Mouse (Mus musculus): ENCODE data around the gene Pth2. TPM values are rescaled to one million over a fixed set of nuclear protein-coding genes. Genes with fewer than 3 reads are reported as not detected.

Gene Pth2
- total RNA-seq, 2 experiments from 2014 or later, result not detected

- intact Hi-C loops (cut with DNase I; ENCODE audit: low total_unique reads), result no loop called here
- no peak for DNase-seq
These were observed 44.0 kb downstream of the Pth2 start for GRCm38 (mm10) chr7:45224826-45225225.

GRCm38 (mm10) chr7:45226421-45226820 is 45.6 kb downstream of the Pth2 start:
- intact Hi-C loops (cut with DNase I; ENCODE audit: low total_unique reads), result no loop called here
- no peak for DNase-seq

GRCm38 (mm10) chr7:45228548-45228947 is 47.8 kb downstream of the Pth2 start:
- no peak for DNase-seq
- intact Hi-C loops (cut with DNase I; ENCODE audit: low total_unique reads), result no loop called here

GRCm38 (mm10) chr7:45229046-45229445 is 48.3 kb downstream of the Pth2 start:
- intact Hi-C loops (cut with DNase I; ENCODE audit: low total_unique reads), result no loop called here
- DNase-seq, result no peak

- intact Hi-C loops (cut with DNase I; ENCODE audit: low total_unique reads), result no loop called here
- DNase-seq, result no peak
These were observed 48.8 kb downstream of the Pth2 start for GRCm38 (mm10) chr7:45229459-45230203.

GRCm38 (mm10) chr7:45231192-45231591 is 50.4 kb downstream of the Pth2 start:
- DNase-seq, result no peak
- intact Hi-C loops (cut with DNase I; ENCODE audit: low total_unique reads), result no loop called here

Small RNA genes lying within 50 kb of the gene (microRNA-seq; reads per million reads assigned to microRNA genes)
- gene Mir7055, result 0 reads per million in 2 experiments

Other genes starting within 250 kb of the Pth2 start
- not detected for gene Tsks, start 237.8 kb upstream of the Pth2 start, total RNA-seq (2021)
- 1 to 10 TPM; 2.3 to 2.7 TPM for gene Cpt1c, start 206.1 kb upstream of the Pth2 start, total RNA-seq (2021)
- 100 to 1,000 TPM; 144 to 227 TPM for gene Prmt1, start 194.4 kb upstream of the Pth2 start, total RNA-seq (2021)
- gene Irf3, start 183.3 kb upstream of the Pth2 start, total RNA-seq (2021), result 10 to 100 TPM; 20.0 to 22.2 TPM
- 10 to 100 TPM in 1 of 2 experiments, 1 to 10 TPM in 1; 10.0 to 10.6 TPM for gene Bcl2l12, start 182.3 kb upstream of the Pth2 start, total RNA-seq (2021)
- gene Scaf1, start 164.6 kb upstream of the Pth2 start, total RNA-seq (2021), result 10 to 100 TPM; 35.6 to 40.1 TPM
- gene Rras, start 163.0 kb upstream of the Pth2 start, total RNA-seq (2021), result 10 to 100 TPM; 43.1 to 53.1 TPM
- 10 to 100 TPM; 17.9 to 29.6 TPM for gene Prr12, start 128.1 kb upstream of the Pth2 start, total RNA-seq (2021)
- gene Nosip, start 118.6 kb upstream of the Pth2 start, total RNA-seq (2021), result 10 to 100 TPM; 34.3 to 35.2 TPM
- 1 to 10 TPM; 7.2 to 7.6 TPM for gene Prrg2, start 118.3 kb upstream of the Pth2 start, total RNA-seq (2021)
- gene Rcn3, start 88.8 kb upstream of the Pth2 start, total RNA-seq (2021), result 10 to 100 TPM; 57.2 to 80.5 TPM
- gene Fcgrt, start 77.1 kb upstream of the Pth2 start, total RNA-seq (2021), result 10 to 100 TPM; 62.5 to 64.4 TPM
- 100 to 1,000 TPM; 599 to 696 TPM for gene Rps11, start 56.6 kb upstream of the Pth2 start, total RNA-seq (2021)
- gene Rpl13a, start 52.2 kb upstream of the Pth2 start, total RNA-seq (2021), result 100 to 1,000 TPM; 742 to 866 TPM
- not detected for gene Gm45713, start 44.8 kb upstream of the Pth2 start, total RNA-seq (2021)
- gene Flt3l, start 44.6 kb upstream of the Pth2 start, total RNA-seq (2021), result 1 to 10 TPM; 1.9 to 2.5 TPM
- gene Pih1d1, start 26.7 kb upstream of the Pth2 start, total RNA-seq (2021), result 10 to 100 TPM; 40.0 to 42.4 TPM
- gene Aldh16a1, start 26.4 kb upstream of the Pth2 start, total RNA-seq (2021), result 10 to 100 TPM; 21.4 to 23.2 TPM
- gene Slc17a7, start 17.0 kb upstream of the Pth2 start, total RNA-seq (2021), result 1 to 10 TPM; 3.6 to 4.3 TPM
- under 1 TPM; 0.16 to 0.23 TPM for gene Gfy, start 1.4 kb upstream of the Pth2 start, total RNA-seq (2021)
- gene Ccdc155, start 23.9 kb downstream of the Pth2 start, total RNA-seq (2021), result 1 to 10 TPM; 2.1 to 2.6 TPM
- not detected for gene Dkkl1, start 31.2 kb downstream of the Pth2 start, total RNA-seq (2021)
- 10 to 100 TPM in 1 of 2 experiments, 1 to 10 TPM in 1; 7.1 to 10.9 TPM for gene Tead2, start 34.8 kb downstream of the Pth2 start, total RNA-seq (2021)
- 1 to 10 TPM; 1.4 to 1.5 TPM for gene Cd37, start 58.1 kb downstream of the Pth2 start, total RNA-seq (2021)
- gene Slc6a16, start 60.1 kb downstream of the Pth2 start, total RNA-seq (2021), result not detected
- not detected for gene Slc6a21, start 96.5 kb downstream of the Pth2 start, total RNA-seq (2021)
- gene Trpm4, start 152.8 kb downstream of the Pth2 start, total RNA-seq (2021), result 10 to 100 TPM; 23.5 to 24.5 TPM
- 100 to 1,000 TPM; 711 to 744 TPM for gene Hrc, start 154.3 kb downstream of the Pth2 start, total RNA-seq (2021)
- gene Ppfia3, start 186.0 kb downstream of the Pth2 start, total RNA-seq (2021), result under 1 TPM; 0.69 to 0.78 TPM
- 1 to 10 TPM in 1 of 2 experiments, under 1 TPM in 1; 0.49 to 1.6 TPM for gene Lin7b, start 189.6 kb downstream of the Pth2 start, total RNA-seq (2021)
- 10 to 100 TPM; 90.1 to 93.1 TPM for gene Snrnp70, start 214.7 kb downstream of the Pth2 start, total RNA-seq (2021)
- gene Kcna7, start 224.7 kb downstream of the Pth2 start, total RNA-seq (2021), result 10 to 100 TPM; 39.6 to 44.1 TPM
- 1 to 10 TPM; 2.3 to 2.6 TPM for gene Ntf5, start 232.7 kb downstream of the Pth2 start, total RNA-seq (2021)
- gene Lhb, start 239.8 kb downstream of the Pth2 start, total RNA-seq (2021), result under 1 TPM in 1 of 2 experiments, not detected in 1; 0.35 TPM